Mouse (Mus musculus) 3134 (cell line): Measurements from ENCODE around the gene Hnf1b.
A peak's percentile ranks its signal among the peaks of the same experiment; 100 is the strongest.

Experiments used
- DNase-seq: peaks from one replicate; pipeline ENCODE4 v3.0.0-alpha.2; 2011; ENCODE audit warnings: low spot score; ENCODE audit not compliant: insufficient read length; ENCODE audit errors: extremely low read depth

Gene Hnf1b

GRCm38 (mm10) chr11:83849529-83850335 is at the start of gene Hnf1b:
Gene Hnf1b, plus strand, starts transcription at chr11:83850063.
- DNase-seq: no peak

- DNase-seq: no peak
Observed at GRCm38 (mm10) chr11:83802166-83802565, 47.7 kb upstream of the Hnf1b start.

- DNase-seq: no peak
Observed at GRCm38 (mm10) chr11:83802581-83802980, 47.3 kb upstream of the Hnf1b start.

- DNase-seq: no peak
Observed at GRCm38 (mm10) chr11:83810441-83810840, 39.4 kb upstream of the Hnf1b start.

- DNase-seq: no peak
Observed at GRCm38 (mm10) chr11:83815191-83815590, 34.7 kb upstream of the Hnf1b start.

GRCm38 (mm10) chr11:83815628-83816027 is 34.2 kb upstream of the Hnf1b start:
- DNase-seq: no peak

- DNase-seq: no peak
Observed at GRCm38 (mm10) chr11:83817048-83817447, 32.8 kb upstream of the Hnf1b start.

- no peak for DNase-seq
Observed at GRCm38 (mm10) chr11:83817994-83818393, 31.9 kb upstream of the Hnf1b start.

- DNase-seq: no peak
Observed at GRCm38 (mm10) chr11:83818591-83819127, 31.2 kb upstream of the Hnf1b start.

- no peak for DNase-seq
Observed at GRCm38 (mm10) chr11:83819806-83820483, 29.9 kb upstream of the Hnf1b start.

GRCm38 (mm10) chr11:83826142-83826541 is 23.7 kb upstream of the Hnf1b start:
- no peak for DNase-seq

GRCm38 (mm10) chr11:83828553-83829142 is 21.2 kb upstream of the Hnf1b start:
- no peak for DNase-seq

- no peak for DNase-seq
Observed at GRCm38 (mm10) chr11:83832389-83832788, 17.5 kb upstream of the Hnf1b start.

GRCm38 (mm10) chr11:83833517-83833916 is 16.3 kb upstream of the Hnf1b start:
- no peak for DNase-seq

GRCm38 (mm10) chr11:83833959-83834496 is 15.8 kb upstream of the Hnf1b start:
- no peak for DNase-seq

- no peak for DNase-seq
Observed at GRCm38 (mm10) chr11:83839451-83839850, 10.4 kb upstream of the Hnf1b start.

GRCm38 (mm10) chr11:83843534-83843933 is 6.3 kb upstream of the Hnf1b start:
- DNase-seq: peak; percentile 66

GRCm38 (mm10) chr11:83850586-83851272 is 866 bp downstream of the Hnf1b start:
- no peak for DNase-seq

GRCm38 (mm10) chr11:83851273-83852015 is 1.6 kb downstream of the Hnf1b start:
- no peak for DNase-seq

- no peak for DNase-seq
Observed at GRCm38 (mm10) chr11:83852016-83852355, 2.1 kb downstream of the Hnf1b start.
